Mouse (Mus musculus): ENCODE measurements around the gene Zfhx3. TPM values are rescaled to one million over a fixed set of nuclear protein-coding genes. Genes with fewer than 3 reads are reported as not detected.

Zfhx3 gene
- total and polyA plus RNA-seq, 3 experiments = 0.23 to 2.5 TPM; not detected in 1

- no peak for TF ChIP-seq SIN3A (IDR thresholded peaks at IDR 0.05; ENCODE audit: low read length)
- peak; percentile 94 for TF ChIP-seq ETS1 (IDR thresholded peaks at IDR 0.05; ENCODE audit: low read depth, low read length)
- peak; percentile 11; the same call in 1 of the 2 replicates for TF ChIP-seq ZC3H11A (IDR thresholded peaks at IDR 0.05; ENCODE audit: low read depth, low read length)
- TF ChIP-seq NELFE (IDR thresholded peaks at IDR 0.05; ENCODE audit: low read depth, low read length) = no peak
- no peak for TF ChIP-seq UBTF (IDR thresholded peaks at IDR 0.05; ENCODE audit: borderline replicate concordance, insufficient read depth, low read depth, low read length)
- TF ChIP-seq TBP (IDR thresholded peaks at IDR 0.05; ENCODE audit: low read depth, low read length) = no peak
- 0 out of 2 replicates have a peak, but pooled peaks have one; percentile 34 for TF ChIP-seq RCOR1 (IDR thresholded peaks at IDR 0.05; ENCODE audit: low read depth, low read length)
- no peak for TF ChIP-seq MAFK (IDR thresholded peaks at IDR 0.05; ENCODE audit: borderline replicate concordance, low read depth, low read length)
- TF ChIP-seq SMC3 (IDR thresholded peaks at IDR 0.05; ENCODE audit: low read depth, low read length) = no peak
- no peak for TF ChIP-seq MXI1 (IDR thresholded peaks at IDR 0.05; ENCODE audit: low read depth, low read length)
- TF ChIP-seq POLR2A (IDR thresholded peaks at IDR 0.05; ENCODE audit: control insufficient read depth in 1 of 2, insufficient read depth in 1 of 2, low read depth in 1 of 2, low read length in 2 of 2, poor library complexity in 1 of 2) = no peak
- TF ChIP-seq RAD21 (IDR thresholded peaks at IDR 0.05; ENCODE audit: low read depth, low read length) = no peak
- TF ChIP-seq ZMIZ1 (IDR thresholded peaks at IDR 0.05; ENCODE audit: low read depth, low read length) = no peak
- no peak for TF ChIP-seq GABPA (IDR thresholded peaks at IDR 0.05; ENCODE audit: low read depth, low read length)
Measured at GRCm38 (mm10) chr8:108724818-108725506, 782.5 kb downstream of the Zfhx3 start (continued).

- no peak for DNase-seq (ENCODE audit: low read depth, low spot score)
- Histone ChIP-seq H3K4me1 (ENCODE audit: control insufficient read depth in 1 of 2, insufficient read depth in 2 of 2, low read length in 2 of 2) (peaks cover 13 to 41% of the 10 kb centered on the region in 2 experiments), H3K9me3 (replicated peaks; ENCODE audit: insufficient read depth, low read length) (no peaks in the 10 kb centered on the region), H3K36me3 (ENCODE audit: control insufficient read depth in 1 of 2, insufficient read depth in 2 of 2, low read length in 2 of 2) (peaks cover 0 to 39% of the 10 kb centered on the region in 2 experiments; a peak in 2 of 4 replicates), H3K27ac (ENCODE audit: control insufficient read depth, low read depth, low read length) (no peak overlapping the region), H3K79me2 (ENCODE audit: control insufficient read depth, insufficient read depth, low read length, poor library complexity) (no peaks in the 10 kb centered on the region), H3K9ac (ENCODE audit: control insufficient read depth, low read depth, low read length, poor library complexity, severe bottlenecking) (no peak overlapping the region), H3K27me3 (ENCODE audit: control insufficient read depth in 1 of 2, insufficient read depth in 2 of 2, low read length in 2 of 2) (no peaks in the 10 kb centered on the region), H3K4me3 (ENCODE audit: control insufficient read depth in 1 of 2, insufficient read depth in 1 of 2, low read depth in 2 of 2, low read length in 2 of 2) (no peak overlapping the region)
- TF ChIP-seq UBTF (IDR thresholded peaks at IDR 0.05; ENCODE audit: borderline replicate concordance, insufficient read depth, low read depth, low read length) = no peak
- TF ChIP-seq MYB (IDR thresholded peaks at IDR 0.05; ENCODE audit: low read depth, low read length) = no peak
- TF ChIP-seq CHD1 (IDR thresholded peaks at IDR 0.05; ENCODE audit: low read depth, low read length) = no peak
- TF ChIP-seq POLR2A (IDR thresholded peaks at IDR 0.05; ENCODE audit: control insufficient read depth in 1 of 2, insufficient read depth in 1 of 2, low read depth in 1 of 2, low read length in 2 of 2, poor library complexity in 1 of 2) = no peak
- TF ChIP-seq CTCF (IDR thresholded peaks at IDR 0.05 in 2 of 3, conservative IDR thresholded peaks at IDR 0.05 in 1 of 3; ENCODE audit: control insufficient read depth in 1 of 3, insufficient read depth in 1 of 3, low read depth in 2 of 3, low read length in 3 of 3, poor library complexity in 1 of 3, severe bottlenecking in 1 of 3) = no peak
- TF ChIP-seq POLR2AphosphoS2 (IDR thresholded peaks at IDR 0.05; ENCODE audit: low read length) = no peak
- TF ChIP-seq MAFK (IDR thresholded peaks at IDR 0.05; ENCODE audit: borderline replicate concordance, low read depth, low read length) = no peak
- TF ChIP-seq NRF1 (IDR thresholded peaks at IDR 0.05; ENCODE audit: insufficient read depth, low read depth, low read length, poor library complexity, severe bottlenecking) = no peak
- no peak for TF ChIP-seq MYC (IDR thresholded peaks at IDR 0.05; ENCODE audit: low read depth, low read length)
- TF ChIP-seq MEF2A (IDR thresholded peaks at IDR 0.05; ENCODE audit: extremely low read depth, insufficient replicate concordance, low read depth, low read length, poor library complexity, severe bottlenecking) = no peak
- TF ChIP-seq TAL1 (IDR thresholded peaks at IDR 0.05; ENCODE audit: low read length) = no peak
- no peak for TF ChIP-seq KAT2A (conservative IDR thresholded peaks at IDR 0.05; ENCODE audit: low read depth, low read length)
- TF ChIP-seq BHLHE40 (IDR thresholded peaks at IDR 0.05; ENCODE audit: borderline replicate concordance, low read depth, low read length) = no peak
Measured at GRCm38 (mm10) chr8:108725631-108726030, 783.2 kb downstream of the Zfhx3 start.

Data from MEL (cell line).